Mouse (Mus musculus): Measurements from ENCODE around the gene Ikzf3. TPM values are rescaled to one million over a fixed set of nuclear protein-coding genes. Genes with fewer than 3 reads are reported as not detected.

Ikzf3 gene
- polyA plus RNA-seq, 1 experiment = not detected

GRCm38 (mm10) chr11:98588833-98589281 is 43.0 kb upstream of the Ikzf3 start:
- Histone ChIP-seq H3K27me3 (ENCODE audit: control insufficient read depth, insufficient read depth, insufficient read length) (peaks cover 13% of the 10 kb centered on the region), H3ac (ENCODE audit: control insufficient read depth, insufficient read length) (no peak overlapping the region), H3K4me2 (ENCODE audit: low read depth) (peak overlapping the region; percentile 87), H3K79me2 (ENCODE audit: control insufficient read depth, insufficient read depth) (peaks cover 20% of the 10 kb centered on the region), H3K36me3 (ENCODE audit: control insufficient read depth, insufficient read depth) (no peaks in the 10 kb centered on the region), H3K4me3 (peak overlapping the region; percentile 77)
- no peak for TF ChIP-seq REST (IDR thresholded peaks at IDR 0.05; ENCODE audit: insufficient read depth, insufficient read length)
- TF ChIP-seq MYOG (IDR thresholded peaks at IDR 0.05; ENCODE audit: control insufficient read depth in 1 of 3, insufficient read depth in 1 of 3, insufficient read length in 2 of 3, low read depth in 2 of 3) = no peak
- TF ChIP-seq TCF3 (IDR thresholded peaks at IDR 0.05; ENCODE audit: insufficient read length, low read depth) = no peak
- no peak for TF ChIP-seq MAX (IDR thresholded peaks at IDR 0.05; ENCODE audit: low read depth)
- no peak for TF ChIP-seq E2F4 (IDR thresholded peaks at IDR 0.05; ENCODE audit: insufficient read depth)
- no peak for TF ChIP-seq SRF (IDR thresholded peaks at IDR 0.05; ENCODE audit: control insufficient read depth, insufficient read length, low read depth)
- no peak for TF ChIP-seq POLR2AphosphoS2 (IDR thresholded peaks at IDR 0.05; ENCODE audit: insufficient read length, low read depth)
- no peak for TF ChIP-seq POLR2A (IDR thresholded peaks at IDR 0.05; ENCODE audit: insufficient read length, low read depth)
- TF ChIP-seq CEBPB (IDR thresholded peaks at IDR 0.05; ENCODE audit: insufficient read depth, poor library complexity, severe bottlenecking) = no peak
- no peak for TF ChIP-seq TCF12 (IDR thresholded peaks at IDR 0.05; ENCODE audit: insufficient read depth, poor library complexity, severe bottlenecking)
- no peak for TF ChIP-seq USF1 (IDR thresholded peaks at IDR 0.05; ENCODE audit: low read depth)
- no peak for TF ChIP-seq MYOD1 (IDR thresholded peaks at IDR 0.05; ENCODE audit: control insufficient read depth in 1 of 3, insufficient read length in 2 of 3, low read depth in 2 of 3)

DNA sequence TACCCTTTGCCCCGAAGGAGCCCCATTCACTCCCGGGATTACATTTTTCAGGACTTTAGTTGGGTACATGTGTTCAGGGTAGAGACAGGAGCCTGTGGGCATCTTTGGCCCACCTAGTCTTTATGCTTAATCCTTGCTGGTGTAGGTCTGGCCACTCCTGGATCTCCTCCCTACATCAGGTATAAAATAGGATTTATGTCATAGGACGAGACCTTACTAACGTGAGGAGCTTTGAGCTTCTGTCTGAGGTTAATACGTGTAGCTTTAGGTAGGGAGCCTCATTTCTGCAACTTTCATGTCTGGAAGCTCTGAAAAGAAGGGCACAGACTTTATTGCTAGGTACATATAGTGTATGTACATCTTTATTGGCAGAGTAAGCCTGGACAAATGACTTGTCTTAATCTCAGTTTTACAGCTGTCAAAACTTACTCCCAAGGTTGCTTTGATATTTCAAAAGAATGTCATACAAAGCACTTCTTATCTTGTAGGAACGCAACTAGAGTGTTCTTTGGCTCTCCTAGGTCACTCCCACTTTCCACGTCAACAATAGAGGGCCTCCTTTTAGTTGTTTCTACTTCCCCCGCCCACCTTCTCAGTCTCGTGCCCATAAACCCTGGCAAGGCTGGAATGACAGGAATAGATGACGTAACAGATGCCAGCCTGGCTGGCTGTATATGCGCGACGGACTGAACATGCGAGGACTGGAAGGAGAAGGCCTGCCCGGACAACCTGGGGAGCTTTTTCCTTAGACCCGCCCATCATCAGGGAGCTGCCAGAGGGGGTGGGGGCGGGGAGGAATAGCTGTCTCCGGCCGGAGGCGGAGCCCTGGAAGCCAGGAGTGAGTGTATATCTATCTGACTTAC is 42.1 kb upstream of the Ikzf3 start:
- Histone ChIP-seq H3ac (ENCODE audit: control insufficient read depth, insufficient read length) (no peak overlapping the region), H3K36me3 (ENCODE audit: control insufficient read depth, insufficient read depth) (peaks cover 5% of the 10 kb centered on the region), H3K4me2 (ENCODE audit: low read depth) (peak overlapping the region; percentile 87), H3K79me2 (ENCODE audit: control insufficient read depth, insufficient read depth) (peaks cover 20% of the 10 kb centered on the region), H3K4me3 (peak overlapping the region; percentile 77), H3K27me3 (ENCODE audit: control insufficient read depth, insufficient read depth, insufficient read length) (peaks cover 12% of the 10 kb centered on the region)
- TF ChIP-seq USF1 (IDR thresholded peaks at IDR 0.05; ENCODE audit: low read depth) (peak; percentile 41), MAX (IDR thresholded peaks at IDR 0.05; ENCODE audit: low read depth) (peak; percentile 60), POLR2A (IDR thresholded peaks at IDR 0.05; ENCODE audit: insufficient read length, low read depth) (peak; percentile 28), E2F4 (IDR thresholded peaks at IDR 0.05; ENCODE audit: insufficient read depth) (no peak)

DNA sequence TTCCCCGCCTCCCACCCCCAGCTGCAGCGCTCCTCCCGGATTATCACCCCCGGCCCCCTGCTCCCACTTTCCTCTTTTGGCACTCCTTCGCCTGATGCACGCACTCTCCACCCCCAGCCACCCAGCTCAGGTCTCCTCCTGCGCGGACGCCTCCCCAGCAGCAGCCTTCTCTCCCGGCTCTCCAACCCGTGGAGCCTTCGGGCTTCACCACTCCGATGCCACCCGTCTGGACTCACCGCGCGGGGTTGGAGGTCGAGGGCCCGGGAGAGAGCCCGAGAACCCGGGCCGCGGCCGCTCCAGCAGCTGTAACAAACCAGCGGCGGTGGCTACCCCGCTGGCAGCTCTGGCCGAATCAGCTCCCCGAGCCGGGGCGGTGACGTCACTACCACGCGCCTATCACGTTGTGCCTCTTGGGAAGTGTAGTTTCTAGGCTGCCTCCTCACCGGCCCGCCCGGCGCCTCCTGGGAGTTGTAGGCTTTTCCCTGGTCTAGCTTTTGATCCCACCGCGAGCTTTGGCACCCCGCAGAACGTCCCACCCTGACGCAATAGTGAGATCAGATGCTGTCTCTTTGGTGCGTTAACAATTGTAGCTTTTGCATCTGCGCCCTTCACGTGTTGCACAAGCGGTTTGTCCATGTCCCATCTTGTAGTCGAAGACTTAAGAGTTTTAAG is 41.2 kb upstream of the Ikzf3 start, which contains the start of gene Ormdl3:
Gene Ormdl3, minus strand, starts transcription at position 477 of the 672 bp plus-strand sequence.
- peaks cover 12% of the 10 kb centered on the region for H3K27me3 ChIP-seq (ENCODE audit: control insufficient read depth, insufficient read depth, insufficient read length)
- peaks cover 20% of the 10 kb centered on the region for H3K79me2 ChIP-seq (ENCODE audit: control insufficient read depth, insufficient read depth)
- peak within 1 kb of the TSS; percentile 93 for H3K4me2 ChIP-seq (ENCODE audit: low read depth)
- H3ac ChIP-seq (ENCODE audit: control insufficient read depth, insufficient read length) = peak within 1 kb of the TSS; percentile 83
- peak within 1 kb of the TSS; percentile 77 for H3K4me3 ChIP-seq
- TF ChIP-seq MYOD1 (IDR thresholded peaks at IDR 0.05; ENCODE audit: control insufficient read depth in 1 of 3, insufficient read length in 2 of 3, low read depth in 2 of 3) = peak in 1 of 3 experiments; percentile 25
- TF ChIP-seq REST (IDR thresholded peaks at IDR 0.05; ENCODE audit: insufficient read depth, insufficient read length) = no peak
- TF ChIP-seq USF1 (IDR thresholded peaks at IDR 0.05; ENCODE audit: low read depth) = peak; percentile 0
- TF ChIP-seq MAX (IDR thresholded peaks at IDR 0.05; ENCODE audit: low read depth) = peak; percentile 61
- no peak for TF ChIP-seq TCF12 (IDR thresholded peaks at IDR 0.05; ENCODE audit: insufficient read depth, poor library complexity, severe bottlenecking)
- no peak for TF ChIP-seq E2F4 (IDR thresholded peaks at IDR 0.05; ENCODE audit: insufficient read depth)
- peak; percentile 77 for TF ChIP-seq SRF (IDR thresholded peaks at IDR 0.05; ENCODE audit: control insufficient read depth, insufficient read length, low read depth)
- no peak for TF ChIP-seq TCF3 (IDR thresholded peaks at IDR 0.05; ENCODE audit: insufficient read length, low read depth)
- peak; percentile 64 for TF ChIP-seq POLR2A (IDR thresholded peaks at IDR 0.05; ENCODE audit: insufficient read length, low read depth)
- peak in 1 of 3 experiments; percentile 28 for TF ChIP-seq MYOG (IDR thresholded peaks at IDR 0.05; ENCODE audit: control insufficient read depth in 1 of 3, insufficient read depth in 1 of 3, insufficient read length in 2 of 3, low read depth in 2 of 3)
- TF ChIP-seq POLR2AphosphoS2 (IDR thresholded peaks at IDR 0.05; ENCODE audit: insufficient read length, low read depth) = peak; percentile 64
- peak; percentile 77 for TF ChIP-seq CEBPB (IDR thresholded peaks at IDR 0.05; ENCODE audit: insufficient read depth, poor library complexity, severe bottlenecking)
- H3K36me3 ChIP-seq (ENCODE audit: control insufficient read depth, insufficient read depth) = peaks cover 7% of the 10 kb centered on the region

- peaks cover 8% of the 10 kb centered on the region for H3K27me3 ChIP-seq (ENCODE audit: control insufficient read depth, insufficient read depth, insufficient read length)
- peaks cover 20% of the 10 kb centered on the region for H3K79me2 ChIP-seq (ENCODE audit: control insufficient read depth, insufficient read depth)
- peak overlapping the region; percentile 93 for H3K4me2 ChIP-seq (ENCODE audit: low read depth)
- peak overlapping the region; percentile 83 for H3ac ChIP-seq (ENCODE audit: control insufficient read depth, insufficient read length)
- no peak for TF ChIP-seq E2F4 (IDR thresholded peaks at IDR 0.05; ENCODE audit: insufficient read depth)
- no peak for TF ChIP-seq POLR2A (IDR thresholded peaks at IDR 0.05; ENCODE audit: insufficient read length, low read depth)
- no peak for TF ChIP-seq REST (IDR thresholded peaks at IDR 0.05; ENCODE audit: insufficient read depth, insufficient read length)
- TF ChIP-seq USF1 (IDR thresholded peaks at IDR 0.05; ENCODE audit: low read depth) = no peak
- TF ChIP-seq MYOG (IDR thresholded peaks at IDR 0.05; ENCODE audit: control insufficient read depth in 1 of 3, insufficient read depth in 1 of 3, insufficient read length in 2 of 3, low read depth in 2 of 3) = no peak
- TF ChIP-seq CEBPB (IDR thresholded peaks at IDR 0.05; ENCODE audit: insufficient read depth, poor library complexity, severe bottlenecking) = no peak
- TF ChIP-seq MAX (IDR thresholded peaks at IDR 0.05; ENCODE audit: low read depth) = no peak
- TF ChIP-seq TCF12 (IDR thresholded peaks at IDR 0.05; ENCODE audit: insufficient read depth, poor library complexity, severe bottlenecking) = no peak
- no peak for TF ChIP-seq MYOD1 (IDR thresholded peaks at IDR 0.05; ENCODE audit: control insufficient read depth in 1 of 3, insufficient read length in 2 of 3, low read depth in 2 of 3)
- no peak for TF ChIP-seq TCF3 (IDR thresholded peaks at IDR 0.05; ENCODE audit: insufficient read length, low read depth)
- H3K36me3 ChIP-seq (ENCODE audit: control insufficient read depth, insufficient read depth) = peaks cover 7% of the 10 kb centered on the region
- peak overlapping the region; percentile 77 for H3K4me3 ChIP-seq
These were observed 40.5 kb upstream of the Ikzf3 start for GRCm38 (mm10) chr11:98586087-98586891.
